Mouse (Mus musculus) Patski (cell line): ENCODE measurements at regions not wholly inside any gene's neighbourhood (a gene's known extent, or its start where the extent isn't known, plus 50 kb on each side); places are given as distances from the start of the nearest gene placed in this dataset.

Source experiments
- ATAC-seq: fragments of 100-300 bp; one replicate; pipeline ENCODE4 v1.8.0; 2021
- CTCF ChIA-PET: fragments of 350-600 bp; sonication (Branson Sonifier 250); formaldehyde crosslinking; loops from one replicate; lab custom pipeline; 2022; ENCODE audit warnings: inconsistent platforms; lab: Charles Lee
- POLR2A ChIA-PET: fragments of 350-600 bp; sonication (Branson Sonifier 250); formaldehyde crosslinking; loops from one replicate; lab custom pipeline; 2022; ENCODE audit warnings: antibody characterized with exemption, inconsistent platforms; lab: Charles Lee
- DNase-seq: peaks from one replicate; pipeline ENCODE4 v3.0.0-alpha.2; 2011; ENCODE audit warnings: low read depth, low spot score
- H3K27me3 ChIP-seq: fragments of 371-371 bp; one replicate; pipeline ENCODE4 v1.5.1; 2021
- CTCF ChIP-seq: fragments of 100-300 bp; IDR thresholded peaks from one replicate; pipeline ENCODE4 v1.5.1; 2021
- in situ Hi-C: fragments of 300-500 bp; cut with MboI; formaldehyde crosslinking; loops from 3 replicates; pipeline ENCODE4 v1.11.1; 2018; ENCODE audit warnings: low pct_unique_long_range_greater_than_20kb, mixed read lengths

DNA sequence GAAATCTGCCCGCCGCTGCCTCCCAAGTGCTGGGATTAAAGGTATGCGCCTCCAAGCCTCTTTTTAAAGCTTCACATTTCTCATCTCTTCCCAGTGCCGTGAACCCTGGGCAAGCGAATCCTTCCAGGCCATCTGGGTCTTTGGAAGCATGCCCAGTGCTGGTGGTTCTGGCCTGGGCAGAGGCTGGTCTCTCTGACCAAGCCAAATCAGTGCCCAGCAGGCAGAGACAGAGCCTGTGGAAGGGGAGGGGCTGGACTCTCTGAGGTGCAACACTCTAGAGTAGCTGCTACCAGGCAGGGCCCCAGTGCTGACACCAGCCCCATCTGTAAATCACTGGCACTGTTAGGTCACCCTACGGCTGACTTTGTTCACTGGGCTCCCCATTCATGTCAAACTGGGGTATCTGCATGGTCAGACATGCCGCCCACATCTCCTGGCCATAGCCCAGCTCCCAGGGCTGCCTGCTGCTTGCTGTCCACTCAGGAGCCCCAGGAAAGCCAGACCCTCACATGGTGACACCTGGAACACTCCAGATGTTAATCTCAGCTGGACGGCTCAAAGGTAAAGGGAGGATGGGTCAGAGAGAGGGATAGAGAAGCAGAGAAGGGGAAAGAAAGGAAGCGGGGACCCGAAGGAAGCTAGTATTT lies 64.3 kb upstream of the Kazn start:
- peaks cover 2% of the 10 kb centered on the region for H3K27me3 ChIP-seq
- no peak for TF ChIP-seq CTCF
- in situ Hi-C loops: no loop called here
- ChIA-PET POLR2A (no interaction called here), CTCF (interaction anchor here (0.9 kb wide), 1 partner anchor 10 kb away, joined by 3 read pairs; no protein-coding TSS in a partner anchor)
- no peak for ATAC-seq
- DNase-seq: no peak

GRCm38 (mm10) chr4:142302724-142303120 lies 63.5 kb upstream of the Kazn start:
- peaks cover 1% of the 10 kb centered on the region for H3K27me3 ChIP-seq
- CTCF ChIA-PET: interaction anchor here (0.9 kb wide), 1 partner anchor 10 kb away, joined by 3 read pairs; no protein-coding TSS in a partner anchor
- ATAC-seq: no peak
- POLR2A ChIA-PET: no interaction called here
- in situ Hi-C loops: no loop called here
- TF ChIP-seq CTCF: no peak
- no peak for DNase-seq

DNA sequence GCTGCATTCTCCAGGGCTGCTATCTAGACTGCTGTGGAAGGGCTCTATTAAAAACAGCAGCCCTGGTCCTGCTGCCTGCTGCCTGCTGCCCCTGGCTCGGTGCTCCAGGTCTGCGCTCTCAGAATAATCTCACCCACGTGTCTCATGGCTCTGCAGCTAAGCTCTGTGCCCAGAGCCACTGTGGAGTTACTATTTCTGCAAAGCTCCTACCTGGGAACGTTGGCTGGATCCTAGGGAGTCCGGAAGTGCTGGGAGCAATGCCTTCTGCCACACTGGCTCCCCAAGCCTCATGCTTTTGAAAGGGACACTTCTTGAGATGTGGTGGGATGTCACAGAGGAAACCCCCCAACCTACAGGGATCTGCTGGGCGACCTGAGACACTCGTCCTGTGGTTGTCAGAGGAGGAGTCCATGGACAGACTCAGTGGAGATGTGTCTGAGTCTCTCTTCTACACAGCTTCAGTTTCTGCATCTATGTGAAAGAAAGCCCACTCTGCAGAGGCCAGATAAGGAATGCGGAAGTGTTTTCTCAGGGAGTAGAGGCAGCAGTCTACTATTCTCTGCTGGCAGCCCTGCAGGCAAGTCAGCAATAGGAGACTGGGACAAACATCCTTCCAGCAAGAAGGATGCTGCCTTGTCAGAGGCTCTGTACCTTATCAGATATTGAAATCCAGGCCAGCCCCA lies 63.0 kb upstream of the Kazn start:
- ATAC-seq (no peak), DNase-seq (no peak)
- POLR2A ChIA-PET: no interaction called here
- in situ Hi-C loops: no loop called here
- no peak for TF ChIP-seq CTCF
- no peaks in the 10 kb centered on the region for H3K27me3 ChIP-seq
- CTCF ChIA-PET: no interaction called here

DNA sequence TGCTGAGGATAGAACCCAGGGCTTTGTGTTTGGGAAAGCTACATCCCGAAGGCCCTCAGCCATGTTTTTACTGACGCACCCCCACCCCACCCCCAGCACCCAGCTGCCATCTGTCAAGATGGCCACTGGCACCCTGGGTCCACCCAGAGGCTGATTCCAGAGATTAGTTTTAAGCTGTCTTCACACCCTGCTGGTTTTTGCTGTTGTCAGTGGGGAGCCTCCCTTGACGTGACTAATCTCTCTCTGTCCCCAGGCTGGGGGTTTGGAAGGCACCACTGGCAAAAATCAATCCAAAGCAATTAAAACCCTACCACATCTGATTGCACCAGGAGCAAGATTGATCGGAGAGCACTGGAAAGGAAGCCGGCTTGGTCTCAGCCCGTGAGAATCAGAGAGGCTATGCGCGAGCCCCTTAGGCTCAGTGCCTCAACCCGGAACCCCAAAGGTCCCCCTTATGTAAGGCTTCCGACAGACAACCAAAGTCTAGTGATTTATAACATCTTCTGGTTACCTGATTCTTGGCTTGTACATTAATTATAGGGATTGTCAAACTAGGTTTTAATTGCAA lies 59.7 kb upstream of the Kazn start:
- in situ Hi-C loops: no loop called here
- ChIA-PET CTCF (no interaction called here), POLR2A (no interaction called here)
- DNase-seq (no peak), ATAC-seq (no peak)
- no peak for TF ChIP-seq CTCF
- H3K27me3 ChIP-seq: no peaks in the 10 kb centered on the region

- TF ChIP-seq CTCF: no peak
- in situ Hi-C loops: no loop called here
- ATAC-seq (no peak), DNase-seq (no peak)
- CTCF ChIA-PET: interaction anchor here (0.8 to 1.1 kb wide), 2 partner anchors 10 to 39 kb away, joined by 3 read pairs; no protein-coding TSS in a partner anchor
- H3K27me3 ChIP-seq: no peaks in the 10 kb centered on the region
- POLR2A ChIA-PET: interaction anchor here (0.6 to 1.6 kb wide), 2 partner anchors 11 to 41 kb away, joined by 3 read pairs; no protein-coding TSS in a partner anchor
These were observed 53.6 kb upstream of the Kazn start for GRCm38 (mm10) chr4:142292760-142293159.

- in situ Hi-C loops: no loop called here
- no peak for DNase-seq
- TF ChIP-seq CTCF: no peak
- ChIA-PET CTCF (no interaction called here), POLR2A (interaction anchor here (0.6 to 1.6 kb wide), 2 partner anchors 11 to 40 kb away, joined by 3 read pairs; no protein-coding TSS in a partner anchor)
- no peaks in the 10 kb centered on the region for H3K27me3 ChIP-seq
- ATAC-seq: no peak
These were observed 53.1 kb upstream of the Kazn start for GRCm38 (mm10) chr4:142292334-142292733.

DNA sequence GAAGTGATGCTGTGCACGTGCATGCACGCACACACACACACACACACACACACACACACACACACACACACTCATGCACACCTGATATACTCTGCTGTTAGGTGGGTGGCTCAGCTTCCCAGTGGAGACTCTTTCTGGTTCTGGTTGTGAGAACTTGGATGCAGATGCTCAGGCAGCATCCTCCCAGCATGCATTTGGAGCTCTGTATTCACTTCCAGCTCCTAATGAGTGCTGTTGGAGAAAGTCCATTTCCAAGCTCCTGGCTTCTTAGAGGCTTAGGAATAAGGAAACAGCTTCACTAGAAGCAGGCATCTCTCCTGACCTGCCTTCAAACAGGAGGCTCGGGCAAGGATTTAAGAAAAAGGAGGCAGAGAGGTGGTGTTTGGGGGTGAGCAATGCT lies 52.2 kb upstream of the Kazn start:
- in situ Hi-C loops: no loop called here
- no peaks in the 10 kb centered on the region for H3K27me3 ChIP-seq
- POLR2A ChIA-PET: interaction anchor here (1.6 kb wide), 1 partner anchor 10 kb away, joined by 3 read pairs; no protein-coding TSS in a partner anchor
- TF ChIP-seq CTCF: no peak
- DNase-seq (no peak), ATAC-seq (no peak)
- CTCF ChIA-PET: no interaction called here
